Mouse (Mus musculus) kidney, postnatal 0 days (tissue): ENCODE results near the gene Rtbdn. TPM values are rescaled to one million over a fixed set of nuclear protein-coding genes. Genes with fewer than 3 reads are reported as not detected.

Experiments
- ATAC-seq: fragments of 200-750 bp; cut with Nextera tagmentation; replicated peaks from 2 replicates; pipeline ENCODE4 v1.8.0; 2017; ENCODE audit warnings: low read depth, moderate number of reproducible peaks, moderate TSS enrichment, moderate library complexity; ENCODE audit not compliant: low FRiP score
- DNase-seq: peaks from one replicate; pipeline ENCODE4 v3.0.0-alpha.2; 2016; ENCODE audit warnings: low spot score
- H3K27ac ChIP-seq: fragments of 300-500 bp; sonication (generic); 2 replicates; pipeline ENCODE4 v1.5.1; 2014; ENCODE audit warnings: mild to moderate bottlenecking
- H3K27me3 ChIP-seq: fragments of 300-500 bp; sonication (generic); 2 replicates; pipeline ENCODE4 v1.6.1; 2014; ENCODE audit warnings: low read length, mixed read lengths; ENCODE audit not compliant: insufficient read depth
- H3K36me3 ChIP-seq: fragments of 300-500 bp; sonication (generic); 2 replicates; pipeline ENCODE4 v1.6.1; 2014; ENCODE audit warnings: low read length, mixed read lengths; ENCODE audit not compliant: insufficient read depth
- H3K4me1 ChIP-seq: fragments of 300-500 bp; sonication (generic); replicated peaks from 2 replicates; pipeline ENCODE4 v1.6.1; 2014; ENCODE audit warnings: antibody characterized with exemption, low read length, mixed read lengths; ENCODE audit not compliant: insufficient read depth
- H3K4me2 ChIP-seq: fragments of 300-500 bp; sonication (generic); 2 replicates; pipeline ENCODE4 v1.6.1; 2014; ENCODE audit warnings: mild to moderate bottlenecking, low read length, moderate library complexity, mixed read lengths
- H3K4me3 ChIP-seq: fragments of 300-500 bp; sonication (generic); replicated peaks from 2 replicates; pipeline ENCODE4 v1.5.1; 2014; ENCODE audit warnings: low read depth, low read length
- H3K9ac ChIP-seq: fragments of 300-500 bp; sonication (generic); 2 replicates; pipeline ENCODE4 v1.6.1; 2014; ENCODE audit warnings: low read depth, low read length
- H3K9me3 ChIP-seq: fragments of 300-500 bp; sonication (generic); replicated peaks from 2 replicates; pipeline ENCODE4 v1.6.1; 2016; ENCODE audit warnings: low read length, inconsistent platforms, mixed read lengths
- CTCF ChIP-seq: IDR thresholded peaks from 2 replicates; pipeline ENCODE4 v1.5.1; 2016; ENCODE audit warnings: antibody characterized with exemption, low read depth, mild to moderate bottlenecking, moderate library complexity
- WGBS: fragments of 180-500 bp; shearing (Covaris S2); extraction: QIAGEN DNeasy Blood & Tissue Kit; methylation state at CpG from one replicate; pipeline ENCODE4 v1.1.7; 2014; 5-methylcytosine and 5-hydroxymethylcytosine counted together
- polyA plus RNA-seq: library from polyadenylated mRNA; unstranded; fragments of >200 nt; fragmentation: Nextera tagmentation; extraction: Ambion mirVana; gene quantifications from 2 replicates; pipeline ENCODE4 v1.2.1, GENCODE M21; 2015

Gene Rtbdn
- polyA plus RNA-seq: 0.09 TPM in 1 of 2 replicates, not detected in the other

GRCm38 (mm10) chr8:84946528-84947240 is at the start of gene Rtbdn:
Rtbdn (plus strand) TSS chr8:84946991.
- ATAC-seq (no peak), DNase-seq (no peak)
- H3K27me3 ChIP-seq: peaks cover 52% of the 10 kb centered on the region
- no peaks in the 10 kb centered on the region for H3K9me3 ChIP-seq
- H3K4me3 ChIP-seq: peak within 1 kb of the TSS; percentile 34
- no peak within 1 kb of the TSS for H3K27ac ChIP-seq
- no peak within 1 kb of the TSS for H3K9ac ChIP-seq
- H3K4me1 ChIP-seq: 0 out of 2 replicates have a peak, but pooled peaks cover 6% of the 10 kb centered on the region
- H3K4me2 ChIP-seq: peak within 1 kb of the TSS; percentile 68
- no peaks in the 10 kb centered on the region for H3K36me3 ChIP-seq
- 7% methylated on average over 17 of the region's 17 CpGs for WGBS
- peak; percentile 24; the same call in 1 of the 2 replicates for TF ChIP-seq CTCF

GRCm38 (mm10) chr8:84901071-84901470 is 45.7 kb upstream of the Rtbdn start:
- TF ChIP-seq CTCF: no peak
- H3K9me3 ChIP-seq: no peaks in the 10 kb centered on the region
- no peaks in the 10 kb centered on the region for H3K27me3 ChIP-seq
- DNase-seq: no peak
- H3K4me2 ChIP-seq: no peak overlapping the region
- H3K9ac ChIP-seq: no peak overlapping the region
- no peak overlapping the region for H3K4me3 ChIP-seq
- H3K36me3 ChIP-seq: no peaks in the 10 kb centered on the region
- H3K27ac ChIP-seq: no peak overlapping the region
- no peak for ATAC-seq
- WGBS: 78% methylated on average over 4 of the region's 4 CpGs
- H3K4me1 ChIP-seq: no peaks in the 10 kb centered on the region; the same call in 1 of the 2 replicates

GRCm38 (mm10) chr8:84901752-84902151 is 45.0 kb upstream of the Rtbdn start, which contains the start of gene Klf1:
Klf1 (plus strand) TSS chr8:84901928.
- ATAC-seq: no peak
- H3K4me3 ChIP-seq: peak within 1 kb of the TSS; percentile 59

GRCm38 (mm10) chr8:84902367-84902919 is 44.3 kb upstream of the Rtbdn start:
- ATAC-seq: no peak
- TF ChIP-seq CTCF: no peak
- H3K4me1 ChIP-seq: no peaks in the 10 kb centered on the region; the same call in 1 of the 2 replicates
- WGBS: 4% methylated on average over 24 of the region's 24 CpGs
- peak overlapping the region; percentile 78 for H3K9ac ChIP-seq
- H3K27ac ChIP-seq: peak overlapping the region; percentile 58
- H3K9me3 ChIP-seq: no peaks in the 10 kb centered on the region
- peak overlapping the region; percentile 100 for H3K4me2 ChIP-seq
- DNase-seq: peak; percentile 2
- H3K36me3 ChIP-seq: no peaks in the 10 kb centered on the region
- no peaks in the 10 kb centered on the region for H3K27me3 ChIP-seq
- H3K4me3 ChIP-seq: peak overlapping the region; percentile 59

More at GRCm38 (mm10) chr8:84901752-84902151, 45.0 kb upstream of the Rtbdn start, which contains the start of gene Klf1:
- WGBS: 80% methylated on average over 3 of the region's 3 CpGs
- no peaks in the 10 kb centered on the region for H3K36me3 ChIP-seq
- peak within 1 kb of the TSS; percentile 78 for H3K9ac ChIP-seq
- no peak for TF ChIP-seq CTCF
- H3K27ac ChIP-seq: peak within 1 kb of the TSS; percentile 58
- no peak for DNase-seq
- no peaks in the 10 kb centered on the region for H3K9me3 ChIP-seq
- no peaks in the 10 kb centered on the region; the same call in 1 of the 2 replicates for H3K4me1 ChIP-seq
- peak within 1 kb of the TSS; percentile 100 for H3K4me2 ChIP-seq
- no peaks in the 10 kb centered on the region for H3K27me3 ChIP-seq

GRCm38 (mm10) chr8:84902920-84903661 is 43.7 kb upstream of the Rtbdn start:
- no peaks in the 10 kb centered on the region for H3K27me3 ChIP-seq
- H3K4me1 ChIP-seq: no peaks in the 10 kb centered on the region; the same call in 1 of the 2 replicates
- H3K9me3 ChIP-seq: no peaks in the 10 kb centered on the region
- H3K36me3 ChIP-seq: no peaks in the 10 kb centered on the region
- H3K4me2 ChIP-seq: peak overlapping the region; percentile 100
- peak overlapping the region; percentile 59 for H3K4me3 ChIP-seq
- ATAC-seq: peak; percentile 90
- peak overlapping the region; percentile 78 for H3K9ac ChIP-seq
- DNase-seq: peak; percentile 93
- under 1% methylated on average over 68 of the region's 68 CpGs for WGBS
- TF ChIP-seq CTCF: peak; percentile 88
- H3K27ac ChIP-seq: peak overlapping the region; percentile 58

GRCm38 (mm10) chr8:84904351-84904750 is 42.4 kb upstream of the Rtbdn start:
- ATAC-seq: no peak
- H3K4me2 ChIP-seq: no peak overlapping the region

More at GRCm38 (mm10) chr8:84904351-84904750, 42.4 kb upstream of the Rtbdn start:
- Histone ChIP-seq H3K4me1 (peaks cover 6% of the 10 kb centered on the region; the same call in 1 of the 2 replicates), H3K27me3 (no peaks in the 10 kb centered on the region), H3K27ac (no peak overlapping the region), H3K4me3 (no peak overlapping the region), H3K9me3 (no peaks in the 10 kb centered on the region), H3K36me3 (no peaks in the 10 kb centered on the region), H3K9ac (no peak overlapping the region)
- 88% methylated on average over 7 of the region's 7 CpGs for WGBS
- DNase-seq: no peak
- no peak for TF ChIP-seq CTCF
